Mouse (Mus musculus): ENCODE measurements around the gene Tm9sf1.

DNA sequence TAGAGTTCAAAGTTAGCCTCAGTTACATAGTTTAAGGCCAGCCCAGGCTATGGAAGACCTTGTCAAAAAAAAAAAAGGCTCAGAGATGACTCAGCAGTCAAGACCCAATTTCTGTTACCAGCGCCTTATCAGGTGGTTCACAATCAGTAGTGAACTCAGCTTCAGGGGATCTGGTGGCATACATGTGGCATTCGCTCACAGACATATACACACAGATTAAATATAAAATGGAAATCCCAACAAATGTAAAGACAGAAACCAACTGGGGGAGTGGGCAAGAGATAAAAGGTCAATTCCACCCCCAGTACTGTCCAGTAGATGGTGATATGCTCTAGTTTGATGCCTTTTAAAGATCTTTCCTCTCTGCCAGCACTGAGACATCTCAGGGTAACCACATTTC lies 57.5 kb downstream of the Tm9sf1 start:
- TF ChIP-seq CTCF (IDR thresholded peaks at IDR 0.05; ENCODE audit: low read depth, low read length): no peak
- no peak for TF ChIP-seq POLR2A (IDR thresholded peaks at IDR 0.05; ENCODE audit: borderline replicate concordance, low read depth, low read length)
